Mouse (Mus musculus): ENCODE results near the gene Fmo6. TPM values are rescaled to one million over a fixed set of nuclear protein-coding genes. Genes with fewer than 3 reads are reported as not detected.

Gene Fmo6
- not detected for polyA plus RNA-seq (2017; shearing (Covaris generic))

DNA sequence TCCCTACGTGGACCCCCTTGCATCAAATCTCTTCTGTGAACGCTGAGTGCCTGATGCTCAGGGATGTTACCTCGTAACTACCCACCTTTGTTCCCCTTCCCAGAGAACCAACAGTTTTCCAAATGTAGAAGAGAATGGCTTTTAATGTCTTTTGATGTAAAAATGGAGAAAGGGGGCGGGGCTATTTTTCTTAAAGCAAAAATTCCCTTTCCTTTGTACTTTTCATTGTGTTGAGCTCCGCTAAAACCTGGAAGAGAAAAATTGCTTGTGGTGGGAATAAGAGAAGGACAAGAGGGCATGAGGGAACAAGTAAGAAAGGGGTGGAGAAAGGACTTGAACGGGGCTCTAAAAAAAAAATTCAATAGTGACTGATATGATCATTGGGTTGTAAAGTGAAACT is at the start of gene Fmo6:
Fmo6 (minus strand) TSS at position 101 of the 400 bp plus-strand sequence.

DNA sequence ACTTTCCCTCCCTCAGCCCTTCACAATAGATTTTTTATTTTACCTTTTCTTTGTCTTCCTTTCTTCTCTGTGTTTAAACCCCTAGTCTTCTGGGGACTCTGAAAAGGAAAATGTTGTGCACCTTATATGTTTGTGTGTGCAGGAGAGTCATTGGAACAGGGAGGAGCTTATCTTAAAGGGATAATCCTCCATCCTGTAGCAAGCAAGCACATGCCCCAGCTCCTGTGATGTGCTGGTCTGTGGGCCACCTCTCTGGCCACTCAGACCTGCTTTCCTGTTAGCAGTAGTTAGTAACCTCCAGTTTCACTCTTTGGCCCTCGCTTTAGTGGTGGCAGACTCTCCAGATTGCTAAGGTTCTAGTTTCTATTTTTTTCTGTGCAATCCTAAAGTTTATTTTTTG is 47.1 kb upstream of the Fmo6 start, which contains the start of gene Fmo3:
Fmo3 (minus strand) TSS at position 101 of the 400 bp plus-strand sequence.

DNA sequence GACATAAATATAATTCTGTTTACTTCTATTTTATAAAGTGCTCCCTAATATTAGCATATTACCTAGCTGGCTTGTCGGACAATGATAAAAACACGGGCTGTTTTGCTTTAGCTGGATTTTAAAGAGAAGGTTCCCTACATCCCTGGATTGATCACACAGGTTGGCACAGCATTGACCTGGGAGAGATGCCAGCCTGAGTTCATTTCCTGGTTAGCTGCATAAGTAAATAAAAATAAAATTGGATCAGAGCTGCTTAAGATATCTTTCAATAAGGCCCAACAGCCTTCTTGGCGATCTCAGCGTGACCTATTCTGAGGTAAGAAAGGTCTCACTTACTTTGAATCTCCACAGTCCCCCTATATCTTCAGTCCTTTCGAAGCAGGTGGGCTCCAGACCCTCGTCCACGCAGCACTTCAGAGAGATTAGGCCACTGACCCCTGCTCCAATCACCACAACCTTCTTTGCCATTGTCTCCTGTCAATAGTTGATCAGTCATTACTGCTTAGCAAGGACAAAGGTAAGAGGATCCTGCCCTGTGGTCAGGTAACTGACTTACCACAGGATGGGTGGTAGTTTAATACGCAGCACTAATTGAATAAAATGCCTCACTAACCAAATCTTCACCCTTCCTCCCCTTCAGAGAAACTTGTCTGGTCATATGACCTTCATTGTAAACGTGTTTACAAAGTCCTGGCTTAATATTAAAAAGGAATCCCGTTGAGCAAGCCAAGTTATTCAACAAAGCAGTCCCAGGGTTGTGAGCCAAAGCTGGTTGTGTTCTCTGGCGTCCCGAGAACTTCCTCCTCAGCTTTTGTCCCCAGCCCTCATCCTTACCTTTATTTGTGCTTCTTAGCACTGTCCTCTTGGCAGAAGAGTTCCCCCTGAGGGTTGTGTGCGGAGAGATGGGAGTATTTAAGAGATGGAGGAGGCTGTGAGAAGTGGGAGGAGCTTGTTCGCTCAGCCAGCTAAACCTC is 39.2 kb downstream of the Fmo6 start, which contains the start of gene Fmo2:
Fmo2 (minus strand) TSS at position 889 of the 974 bp plus-strand sequence.

Other genes starting within 250 kb of the Fmo6 start
- gene Prrc2c, start 197.0 kb downstream of the Fmo6 start, polyA plus RNA-seq (2017; shearing (Covaris generic)): 317 TPM
- not detected for gene Fmo4, start 123.5 kb downstream of the Fmo6 start, polyA plus RNA-seq (2017; shearing (Covaris generic))
- gene Fmo1, start 70.9 kb downstream of the Fmo6 start, polyA plus RNA-seq (2017; shearing (Covaris generic)): not detected
- not detected for gene Fmo2, start 38.8 kb downstream of the Fmo6 start, polyA plus RNA-seq (2017; shearing (Covaris generic))
- not detected for gene Fmo3, start 47.0 kb upstream of the Fmo6 start, polyA plus RNA-seq (2017; shearing (Covaris generic))
- not detected for gene Mroh9, start 148.2 kb upstream of the Fmo6 start, polyA plus RNA-seq (2017; shearing (Covaris generic))

Measured in naive thymus-derived CD4-positive, alpha-beta T cell, adult 5 months (primary cell).